Mouse (Mus musculus) cerebellum, adult 9-11 months (tissue): ENCODE results near the gene Glipr1l2.
"Not testable (repeated sequence)": the region's sequence is repeated elsewhere in the genome, so short reads cannot be mapped to it uniquely, and the experiment has no call there.

Source experiments
- DNase-seq: peaks from one replicate; pipeline ENCODE4 v3.0.0; 2022

Gene Glipr1l2

DNA sequence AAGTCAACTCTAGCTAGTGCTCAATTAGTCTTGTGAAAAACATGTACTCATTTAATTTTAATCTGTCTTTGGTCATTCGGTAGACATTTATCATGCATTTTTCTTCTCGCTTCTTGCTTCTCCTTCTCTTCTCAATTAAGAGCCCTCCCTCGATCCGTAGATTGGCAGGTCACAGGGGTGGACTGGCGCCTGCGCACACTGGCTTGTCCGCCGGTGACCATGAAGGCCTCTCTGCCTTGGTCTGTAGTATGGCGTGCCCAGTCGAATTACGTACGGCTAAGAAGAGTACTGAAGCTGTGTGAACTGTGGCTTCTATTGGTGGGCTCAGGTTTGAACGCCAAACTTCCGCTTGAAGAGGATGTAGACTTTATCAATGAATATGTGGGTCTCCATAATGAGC is at the start of gene Glipr1l2:
TSS of gene Glipr1l2 (plus strand) at position 198 of the 400 bp plus-strand sequence.
- no peak for DNase-seq

- not testable (repeated sequence) for DNase-seq
Observed at GRCm38 (mm10) chr10:112043523-112043922, 39.6 kb upstream of the Glipr1l2 start.

DNA sequence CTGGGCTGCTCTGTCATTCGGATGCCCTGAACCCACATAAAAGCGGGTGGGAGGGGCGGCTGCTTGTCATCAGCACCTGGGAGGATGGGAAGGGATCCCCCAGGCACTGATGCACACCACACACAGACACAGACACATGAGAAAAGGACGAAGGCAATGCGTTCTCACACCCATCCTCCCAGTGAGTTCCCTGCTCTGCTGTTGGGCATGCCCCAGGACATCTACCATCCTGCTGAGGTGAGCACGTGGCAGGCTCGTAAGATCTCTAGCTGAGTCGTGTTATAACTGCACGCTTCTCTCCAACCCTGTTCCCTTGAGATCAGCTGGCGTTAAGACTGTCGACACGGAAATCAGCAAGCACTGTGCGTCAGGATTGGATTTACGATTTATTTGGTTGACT is 38.9 kb upstream of the Glipr1l2 start:
- DNase-seq: not testable (repeated sequence)

DNA sequence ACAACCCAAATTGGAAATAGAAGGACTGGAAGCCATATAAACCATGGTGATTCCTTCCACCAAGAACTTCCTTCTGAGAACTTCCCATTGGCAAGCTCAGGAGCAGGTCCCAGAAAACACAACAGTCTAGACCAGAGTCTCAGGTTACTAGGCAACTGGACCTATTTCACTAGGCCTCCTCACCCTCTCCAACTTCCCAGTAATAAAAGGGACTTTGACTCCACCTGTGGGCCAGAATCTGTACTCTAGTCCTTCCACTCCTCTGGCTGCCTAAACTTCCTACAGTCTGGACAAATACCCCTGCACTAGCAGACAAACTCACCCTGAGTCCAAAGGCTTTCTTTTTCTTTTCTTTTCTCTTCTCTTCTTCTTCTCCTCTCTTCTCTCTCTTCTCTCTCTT is 31.9 kb upstream of the Glipr1l2 start:
- no peak for DNase-seq

DNA sequence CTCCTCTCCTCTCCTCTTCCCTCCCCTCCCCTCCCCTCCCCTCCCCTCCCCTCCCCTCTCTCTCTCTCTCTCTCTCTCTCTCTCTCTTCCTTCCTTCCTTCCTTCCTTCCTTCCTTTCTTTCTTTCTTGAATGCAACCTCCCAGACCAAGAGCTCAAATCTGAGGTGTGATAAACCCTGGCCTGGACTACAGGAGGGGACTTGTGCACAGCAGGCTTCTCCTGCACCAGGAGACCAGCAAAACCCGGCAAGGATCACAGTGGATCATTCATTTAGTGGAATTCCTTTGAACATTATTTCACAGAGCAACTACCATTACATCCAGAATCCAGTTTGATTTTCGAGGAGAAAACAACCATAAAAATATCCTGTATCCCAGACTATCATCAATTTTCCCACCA is 31.2 kb upstream of the Glipr1l2 start:
- DNase-seq: not testable (repeated sequence)

DNA sequence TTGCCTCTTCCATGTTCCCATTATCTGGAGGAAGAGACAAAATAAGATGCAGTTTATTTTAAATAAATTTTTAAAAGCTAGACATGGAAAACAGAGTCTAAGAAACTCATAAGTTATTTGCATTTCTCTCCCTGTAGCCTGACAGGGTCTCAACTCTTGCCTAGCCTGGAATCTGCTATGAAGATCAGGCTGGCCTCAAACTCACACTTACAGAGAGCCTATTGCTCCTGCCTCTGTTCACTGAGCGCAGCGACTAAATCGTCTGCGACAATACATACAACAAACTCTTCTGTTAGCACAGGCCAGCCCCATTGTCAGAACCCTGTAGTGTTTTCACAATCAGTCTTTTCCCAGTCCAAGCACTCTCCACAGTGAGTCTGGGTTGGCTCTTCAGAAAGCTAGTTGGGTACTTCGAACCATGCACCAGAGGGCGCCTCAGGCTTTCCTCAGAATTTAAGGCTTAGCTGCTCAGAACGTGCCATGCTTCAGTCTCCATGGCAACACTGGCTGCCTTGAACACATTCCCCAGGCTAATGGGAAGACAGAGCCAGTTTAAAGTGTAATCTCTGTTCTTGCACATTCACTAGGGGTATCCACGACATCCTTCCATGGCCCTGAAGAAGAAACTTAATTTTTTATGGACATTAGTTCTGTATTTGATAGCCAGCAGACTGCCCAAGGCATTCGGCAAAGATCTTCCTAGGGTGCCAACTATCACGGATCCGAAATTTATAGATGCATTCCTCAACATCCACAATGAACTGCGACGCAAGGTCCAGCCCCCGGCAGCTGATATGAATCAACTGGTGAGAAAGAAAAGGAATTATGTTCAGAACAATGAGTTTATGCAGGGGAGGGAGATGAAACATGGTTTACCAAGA is 23.2 kb upstream of the Glipr1l2 start, which contains the start of gene Glipr1l1:
TSS of gene Glipr1l1 (plus strand) at position 488 of the 881 bp plus-strand sequence.
- peak; percentile 18 for DNase-seq

GRCm38 (mm10) chr10:112060583-112060934 is 22.6 kb upstream of the Glipr1l2 start:
- not testable (repeated sequence) for DNase-seq

- no peak for DNase-seq
Observed at GRCm38 (mm10) chr10:112080044-112080443, 3.1 kb upstream of the Glipr1l2 start.

- DNase-seq: not testable (repeated sequence)
Observed at GRCm38 (mm10) chr10:112105785-112106184, 22.6 kb downstream of the Glipr1l2 start.

GRCm38 (mm10) chr10:112110401-112110800 is 27.2 kb downstream of the Glipr1l2 start:
- no peak for DNase-seq

DNA sequence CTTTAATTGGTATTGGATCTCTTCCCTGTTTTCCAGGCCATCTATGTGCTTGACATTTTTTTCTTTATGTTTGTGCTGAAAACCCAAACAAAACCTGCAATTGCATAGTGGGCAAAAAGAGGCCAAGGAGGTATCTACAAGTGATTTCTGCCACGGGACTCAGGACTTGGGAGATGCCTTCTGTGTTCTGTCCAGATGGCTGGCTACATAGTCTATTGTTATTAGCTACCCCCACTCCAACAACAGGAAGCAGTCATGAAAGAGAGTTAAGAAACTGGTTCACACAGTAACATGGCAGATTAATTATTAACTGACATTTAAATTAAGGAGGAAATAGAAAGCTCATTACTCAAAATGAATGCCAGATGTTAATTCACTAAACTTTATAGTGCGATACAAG is 41.9 kb downstream of the Glipr1l2 start:
- DNase-seq: not testable (repeated sequence)

- not testable (repeated sequence) for DNase-seq
Observed at GRCm38 (mm10) chr10:112127682-112128230, 44.6 kb downstream of the Glipr1l2 start.

DNA sequence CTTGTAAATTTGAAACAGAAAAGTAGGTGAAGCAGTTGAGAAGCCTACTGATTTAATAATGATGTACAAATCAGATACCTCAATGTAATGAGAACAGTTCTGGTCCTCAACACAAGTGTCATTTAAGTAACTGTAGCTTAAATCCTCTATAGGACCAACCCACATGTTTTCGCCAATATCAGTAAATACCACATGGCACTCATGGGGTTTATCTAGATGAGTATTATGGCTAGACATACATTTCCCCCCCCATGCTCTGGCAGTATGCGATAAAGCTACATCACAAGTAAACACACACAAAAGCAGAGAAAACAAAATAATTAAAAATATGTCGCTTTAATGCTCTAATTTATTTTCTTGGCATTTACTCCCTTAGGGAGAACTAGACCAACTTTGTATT is 49.0 kb downstream of the Glipr1l2 start:
- DNase-seq: no peak

DNA sequence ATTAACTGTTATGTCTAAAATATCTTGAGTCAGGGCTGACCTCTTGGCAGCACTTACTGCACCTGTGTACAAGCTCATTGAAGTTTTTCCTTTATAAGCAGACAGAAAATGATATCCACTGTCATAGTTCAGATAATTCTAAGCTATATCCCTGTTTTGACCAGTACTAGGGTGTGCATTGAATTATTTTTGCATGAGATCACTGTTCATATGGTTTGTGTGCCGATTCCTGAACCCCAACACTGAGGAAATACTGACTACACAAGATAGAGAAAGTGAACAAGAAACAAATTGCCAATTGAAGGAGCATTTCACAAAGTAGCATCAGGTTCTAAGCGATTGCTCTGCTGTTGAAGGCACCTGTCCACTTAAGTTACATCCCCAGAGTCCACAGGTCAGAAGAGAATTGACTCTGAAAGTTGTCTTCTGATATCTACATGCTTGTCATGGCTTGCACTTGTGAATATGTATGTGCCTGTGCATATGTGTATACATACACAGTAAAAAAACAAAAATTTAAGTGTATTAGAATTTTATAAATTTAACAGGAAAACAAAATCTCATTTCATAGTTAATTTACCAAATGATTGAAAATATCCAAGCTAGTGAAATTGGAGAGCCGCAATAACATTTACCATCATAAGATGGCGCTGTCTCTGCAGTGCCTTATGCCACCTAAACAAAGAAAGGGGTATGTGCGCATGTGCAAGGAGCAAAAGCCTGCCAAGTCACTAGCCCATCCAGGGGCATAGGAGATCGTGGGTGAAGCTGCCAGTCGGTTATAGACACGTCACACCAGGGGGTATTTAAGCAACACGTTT is 55.1 kb downstream of the Glipr1l2 start:
- DNase-seq: peak; percentile 7

DNA sequence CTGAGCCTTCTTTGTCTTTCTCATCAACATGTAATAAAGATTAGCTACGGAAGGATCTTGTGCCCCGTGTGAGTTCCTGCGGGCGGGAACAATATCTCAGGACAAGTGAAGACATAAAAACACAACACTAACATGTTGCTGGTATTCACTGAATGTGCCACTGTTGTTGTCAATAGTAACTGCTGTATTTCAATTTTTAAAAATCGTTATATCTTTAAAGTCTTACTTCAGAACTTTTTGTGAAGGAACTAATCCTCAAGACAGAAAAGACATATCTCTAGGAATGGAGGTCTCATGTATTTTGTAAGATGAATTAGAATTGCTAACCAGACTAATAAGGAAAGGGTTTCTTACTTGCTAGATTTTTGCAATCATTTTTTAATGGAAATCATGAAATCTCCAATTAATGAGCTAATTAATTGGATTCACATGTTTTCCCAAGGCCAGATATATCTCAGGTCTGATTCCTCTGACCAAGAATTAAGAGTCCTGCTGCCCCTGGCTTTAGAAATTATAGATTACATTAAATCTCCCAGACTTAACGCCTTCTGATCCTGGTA is 55.8 kb downstream of the Glipr1l2 start:
- no peak for DNase-seq

- no peak for DNase-seq
Observed at GRCm38 (mm10) chr10:112139834-112140233, 56.7 kb downstream of the Glipr1l2 start.
